Mouse (Mus musculus): Measurements from ENCODE around the gene Depdc5. TPM values are rescaled to one million over a fixed set of nuclear protein-coding genes. Genes with fewer than 3 reads are reported as not detected.
A peak's percentile ranks its signal among the peaks of the same experiment; 100 is the strongest.
"Not testable (repeated sequence)": the region's sequence is repeated elsewhere in the genome, so short reads cannot be mapped to it uniquely, and the experiment has no call there.

Depdc5 gene
- polyA plus RNA-seq, 1 experiment from 2014 or later, result 32.8 TPM

DNA sequence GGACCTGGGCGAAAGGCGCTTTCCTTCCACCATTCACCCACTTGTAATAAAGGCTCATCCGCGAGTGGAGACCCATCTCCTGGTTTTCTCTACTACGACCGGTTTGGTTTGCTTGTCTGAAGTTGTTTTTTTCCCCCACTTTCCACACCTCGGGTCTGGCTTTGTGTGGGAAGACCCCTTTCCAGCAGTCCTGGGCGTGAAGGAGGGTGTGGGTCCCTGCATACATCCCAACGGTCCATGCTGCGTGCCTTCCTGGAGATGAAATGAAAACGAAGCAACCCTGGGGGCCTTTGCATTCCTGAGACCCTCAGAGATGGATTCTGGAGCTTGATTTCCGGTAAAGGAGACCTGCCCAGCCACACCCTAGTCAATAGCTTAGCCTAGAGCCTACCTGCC, 155.9 kb downstream of the Depdc5 start:
- no peak for ATAC-seq
- peaks cover 42% of the 10 kb centered on the region for H3K4me1 ChIP-seq
- 0% methylated on average over 12 of the region's 12 CpGs for WGBS
- peak overlapping the region; percentile 93 for H3K4me2 ChIP-seq
- peak overlapping the region; percentile 99 for H3K27ac ChIP-seq
- no peaks in the 10 kb centered on the region for H3K9me3 ChIP-seq (replicated peaks)
- H3K9ac ChIP-seq, result peak overlapping the region; percentile 98
- peak overlapping the region; percentile 86 for H3K4me3 ChIP-seq
- H3K36me3 ChIP-seq (ENCODE audit: poor library complexity, severe bottlenecking), result peaks cover 12% of the 10 kb centered on the region
- H3K27me3 ChIP-seq, result no peaks in the 10 kb centered on the region

GRCm38 (mm10) chr5:33021622-33022021, 158.1 kb downstream of the Depdc5 start:
- Histone ChIP-seq H3K9ac (no peak overlapping the region), H3K36me3 (ENCODE audit: poor library complexity, severe bottlenecking) (peaks cover 28% of the 10 kb centered on the region), H3K4me3 (no peak overlapping the region), H3K4me1 (peaks cover 44% of the 10 kb centered on the region), H3K4me2 (peak overlapping the region; percentile 34), H3K27ac (no peak overlapping the region), H3K27me3 (no peaks in the 10 kb centered on the region), H3K9me3 (replicated peaks) (no peaks in the 10 kb centered on the region)
- 86% methylated on average over 2 of the region's 2 CpGs for whole genome bisulfite sequencing
- no peak for ATAC-seq

- Histone ChIP-seq H3K36me3 (ENCODE audit: poor library complexity, severe bottlenecking) (peaks cover 34% of the 10 kb centered on the region), H3K4me1 (peaks cover 38% of the 10 kb centered on the region), H3K27me3 (no peaks in the 10 kb centered on the region), H3K9me3 (replicated peaks) (no peaks in the 10 kb centered on the region), H3K4me3 (no peak overlapping the region), H3K27ac (no peak overlapping the region), H3K9ac (no peak overlapping the region), H3K4me2 (no peak overlapping the region)
- no peak for ATAC-seq
- 93% methylated on average over 4 of the region's 4 CpGs for WGBS
Measured at GRCm38 (mm10) chr5:33023337-33023736, 159.8 kb downstream of the Depdc5 start.

DNA sequence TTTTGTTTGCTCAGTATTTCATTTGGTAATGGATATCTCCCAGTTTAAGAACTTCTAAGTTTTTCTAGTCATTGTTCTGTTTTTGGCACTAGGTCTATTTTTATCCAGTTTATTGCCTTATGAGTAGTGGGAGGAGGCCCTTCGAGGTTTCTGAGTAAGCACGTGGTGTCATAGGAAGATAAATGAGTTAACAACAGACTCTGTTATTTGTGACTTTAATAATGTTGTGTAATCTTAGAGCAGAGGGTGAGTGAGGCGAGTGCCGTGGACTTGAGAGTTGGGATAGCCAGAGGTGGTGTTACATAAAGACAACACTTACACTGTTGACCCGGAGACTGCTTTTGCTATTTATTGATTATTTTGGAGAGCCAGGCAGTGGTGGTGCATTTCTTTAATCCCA, 161.0 kb downstream of the Depdc5 start:
- Histone ChIP-seq H3K4me2 (no peak overlapping the region), H3K9me3 (replicated peaks) (no peaks in the 10 kb centered on the region), H3K4me1 (peaks cover 42% of the 10 kb centered on the region), H3K4me3 (no peak overlapping the region), H3K27me3 (no peaks in the 10 kb centered on the region), H3K27ac (no peak overlapping the region), H3K36me3 (ENCODE audit: poor library complexity, severe bottlenecking) (peaks cover 39% of the 10 kb centered on the region), H3K9ac (no peak overlapping the region)
- no peak for ATAC-seq
- WGBS, result 93% methylated on average over 5 of the region's 5 CpGs

DNA sequence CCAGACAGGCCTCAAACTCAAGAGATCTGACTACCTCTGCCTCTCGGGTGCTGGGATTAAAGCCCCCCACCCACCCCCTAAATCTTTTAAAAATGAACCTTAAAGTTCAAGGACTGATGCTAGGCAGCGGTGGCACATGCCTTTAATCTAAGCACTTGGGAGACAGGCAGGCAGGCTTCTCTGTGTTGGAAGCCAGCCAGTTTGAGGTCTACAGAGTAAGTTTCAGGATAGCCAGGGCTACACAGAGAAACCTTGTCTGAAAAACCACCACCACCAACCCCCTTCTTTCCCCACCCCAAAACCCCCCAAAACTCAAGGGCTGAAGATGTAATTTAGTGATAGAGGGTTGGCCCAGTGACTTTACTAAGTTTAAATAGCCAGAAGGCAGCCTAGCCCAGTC, 165.2 kb downstream of the Depdc5 start:
- peaks cover 32% of the 10 kb centered on the region for H3K36me3 ChIP-seq (ENCODE audit: poor library complexity, severe bottlenecking)
- H3K4me3 ChIP-seq, result no peak overlapping the region
- H3K27me3 ChIP-seq, result no peaks in the 10 kb centered on the region
- H3K9ac ChIP-seq, result no peak overlapping the region
- no peak overlapping the region for H3K4me2 ChIP-seq
- no peaks in the 10 kb centered on the region for H3K9me3 ChIP-seq (replicated peaks)
- ATAC-seq, result no peak
- H3K27ac ChIP-seq, result no peak overlapping the region
- peaks cover 31% of the 10 kb centered on the region for H3K4me1 ChIP-seq
- WGBS, result 79% methylated on average over 2 of the region's 2 CpGs

DNA sequence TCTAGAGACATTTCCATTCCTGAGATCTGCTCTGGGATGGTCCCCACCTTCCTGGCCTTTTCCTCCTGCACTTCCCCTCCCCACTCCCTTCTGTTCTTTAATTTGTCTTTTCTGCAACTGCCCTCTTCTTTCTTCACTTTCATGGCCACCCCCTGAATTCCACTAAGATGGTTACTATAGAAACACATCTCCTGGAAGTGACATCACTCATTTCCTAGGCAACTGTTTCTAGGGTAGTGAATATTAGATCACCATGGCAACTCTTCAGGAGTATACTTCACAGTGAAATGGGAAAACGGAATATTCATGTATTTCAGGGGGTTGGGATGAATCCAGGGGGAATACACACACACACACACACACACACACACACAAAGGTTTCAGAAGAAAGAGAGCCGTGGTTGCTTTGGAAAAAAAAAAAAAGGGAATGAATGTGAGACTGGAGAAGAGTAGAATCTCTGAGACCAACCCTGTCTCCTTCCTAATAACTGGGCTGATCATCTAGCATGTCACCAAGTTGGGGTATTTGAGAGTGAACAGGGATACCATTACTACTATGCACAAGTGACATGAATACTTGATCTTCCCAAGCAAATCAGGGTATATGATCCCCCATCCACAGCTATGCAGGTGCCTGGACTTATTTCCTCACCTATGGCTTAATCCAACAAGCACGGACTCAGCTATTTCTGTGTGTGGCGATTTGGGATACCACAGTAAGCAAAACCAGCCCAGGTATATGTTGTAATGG, 167.1 kb downstream of the Depdc5 start:
- Histone ChIP-seq H3K4me3 (no peak overlapping the region), H3K27me3 (no peaks in the 10 kb centered on the region), H3K4me1 (peaks cover 29% of the 10 kb centered on the region), H3K27ac (peak overlapping the region; percentile 70), H3K9ac (no peak overlapping the region), H3K36me3 (ENCODE audit: poor library complexity, severe bottlenecking) (peaks cover 16% of the 10 kb centered on the region), H3K9me3 (replicated peaks) (no peaks in the 10 kb centered on the region), H3K4me2 (peak overlapping the region; percentile 19)
- WGBS, result 44% methylated on average over 4 of the region's 4 CpGs
- peak; percentile 83 for ATAC-seq

DNA sequence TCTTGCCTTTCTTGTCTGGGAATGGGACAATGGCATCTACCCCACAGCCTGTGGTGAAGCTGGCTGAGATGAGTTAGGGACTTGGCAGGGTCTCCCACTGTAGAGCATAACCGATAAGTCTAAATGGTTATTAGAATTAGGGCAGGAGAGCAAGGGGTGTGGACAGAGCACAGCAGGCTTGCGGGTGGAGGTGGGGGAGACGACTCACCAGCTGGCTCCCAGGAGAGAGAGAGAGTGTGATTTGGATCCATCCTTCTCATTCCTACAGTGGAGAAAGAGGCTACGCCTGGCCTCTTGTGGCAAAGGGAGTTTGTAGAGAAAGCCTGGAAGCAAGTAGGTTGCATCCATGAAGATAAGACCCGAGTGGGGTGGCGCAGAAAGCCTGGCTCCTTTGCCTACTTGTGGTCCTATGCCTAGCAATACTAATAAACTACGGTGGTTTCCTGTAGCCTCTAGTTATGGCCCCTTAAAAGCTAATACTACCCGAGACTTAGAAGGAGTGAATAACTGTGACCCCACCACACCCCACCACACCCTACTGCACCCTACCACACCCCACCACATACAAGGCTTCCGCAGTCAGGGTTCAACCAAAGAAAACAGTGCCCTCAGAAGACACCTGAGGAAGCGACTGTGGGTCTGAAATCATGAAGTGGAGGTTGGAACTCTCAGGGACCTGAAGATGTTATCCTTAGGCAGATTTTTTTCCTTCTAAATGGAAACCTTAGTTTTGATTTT, 168.7 kb downstream of the Depdc5 start:
- no peaks in the 10 kb centered on the region for H3K9me3 ChIP-seq (replicated peaks)
- H3K36me3 ChIP-seq (ENCODE audit: poor library complexity, severe bottlenecking), result peaks cover 11% of the 10 kb centered on the region
- H3K9ac ChIP-seq, result no peak overlapping the region
- H3K27ac ChIP-seq, result no peak overlapping the region
- no peaks in the 10 kb centered on the region for H3K27me3 ChIP-seq
- WGBS, result 90% methylated on average over 10 of the region's 10 CpGs
- no peak for ATAC-seq
- no peak overlapping the region for H3K4me2 ChIP-seq
- peaks cover 29% of the 10 kb centered on the region for H3K4me1 ChIP-seq
- H3K4me3 ChIP-seq, result no peak overlapping the region

- no peak overlapping the region for H3K9ac ChIP-seq
- ATAC-seq, result peak; percentile 71
- H3K36me3 ChIP-seq (ENCODE audit: poor library complexity, severe bottlenecking), result peaks cover 7% of the 10 kb centered on the region
- WGBS, result under 1% methylated on average over 4 of the region's 4 CpGs
- no peaks in the 10 kb centered on the region for H3K9me3 ChIP-seq (replicated peaks)
- H3K4me1 ChIP-seq, result peaks cover 29% of the 10 kb centered on the region
- no peaks in the 10 kb centered on the region for H3K27me3 ChIP-seq
- H3K4me3 ChIP-seq, result no peak overlapping the region
- no peak overlapping the region for H3K4me2 ChIP-seq
- no peak overlapping the region for H3K27ac ChIP-seq
Measured at GRCm38 (mm10) chr5:33033121-33033520, 169.6 kb downstream of the Depdc5 start.

DNA sequence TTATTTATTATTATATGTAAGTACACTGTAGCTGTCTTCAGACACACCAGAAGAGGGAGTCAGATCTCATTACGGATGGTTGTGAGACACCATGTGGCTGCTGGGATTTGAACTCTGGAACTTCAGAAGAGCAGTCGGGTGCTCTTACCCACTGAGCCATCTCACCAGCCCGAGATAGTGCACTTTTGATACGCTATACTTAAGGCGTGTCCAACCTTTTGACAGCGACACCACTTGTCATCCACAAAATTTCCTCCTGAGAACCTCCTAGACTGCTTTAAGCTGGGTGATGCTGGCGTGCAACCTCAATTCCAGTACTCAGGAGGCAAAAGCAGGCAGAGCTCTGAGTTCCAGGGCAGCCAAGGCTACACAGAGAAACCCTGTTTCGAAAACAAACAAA, 170.1 kb downstream of the Depdc5 start:
- not testable (repeated sequence) for H3K4me3 ChIP-seq; H3K9me3 ChIP-seq (replicated peaks); H3K4me2 ChIP-seq; H3K27me3 ChIP-seq; H3K9ac ChIP-seq; H3K36me3 ChIP-seq (ENCODE audit: poor library complexity, severe bottlenecking); ATAC-seq; H3K27ac ChIP-seq
- 61% methylated on average over 8 of the region's 8 CpGs for WGBS
- peaks cover 29% of the 10 kb centered on the region for H3K4me1 ChIP-seq

DNA sequence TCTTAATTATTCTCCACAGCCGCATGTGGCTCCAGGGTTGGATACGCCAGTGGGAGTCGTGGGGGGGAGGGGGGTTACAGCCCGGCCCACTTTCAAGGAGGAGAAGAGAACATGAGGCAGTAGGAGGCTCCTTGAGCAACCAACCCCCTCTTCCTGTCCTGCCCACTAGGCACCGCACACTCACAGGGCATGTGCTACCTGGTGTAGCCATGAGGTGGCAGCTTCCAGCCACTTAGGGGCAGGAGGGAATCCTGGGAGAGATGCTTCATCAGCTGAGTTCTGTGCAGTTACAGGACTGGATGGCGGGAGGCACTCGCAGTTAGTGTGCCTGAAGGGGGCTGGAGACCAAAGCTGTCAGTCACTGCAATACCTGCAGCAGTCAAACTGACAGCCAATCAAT, 170.6 kb downstream of the Depdc5 start:
- Histone ChIP-seq H3K4me2 (no peak overlapping the region), H3K27me3 (no peaks in the 10 kb centered on the region), H3K27ac (no peak overlapping the region), H3K9me3 (replicated peaks) (no peaks in the 10 kb centered on the region), H3K4me1 (peaks cover 28% of the 10 kb centered on the region), H3K4me3 (no peak overlapping the region), H3K9ac (0 out of 2 replicates have a peak overlapping the region, but pooled peaks have one; percentile 16), H3K36me3 (ENCODE audit: poor library complexity, severe bottlenecking) (no peaks in the 10 kb centered on the region)
- 24% methylated on average over 7 of the region's 7 CpGs for WGBS
- no peak for ATAC-seq

DNA sequence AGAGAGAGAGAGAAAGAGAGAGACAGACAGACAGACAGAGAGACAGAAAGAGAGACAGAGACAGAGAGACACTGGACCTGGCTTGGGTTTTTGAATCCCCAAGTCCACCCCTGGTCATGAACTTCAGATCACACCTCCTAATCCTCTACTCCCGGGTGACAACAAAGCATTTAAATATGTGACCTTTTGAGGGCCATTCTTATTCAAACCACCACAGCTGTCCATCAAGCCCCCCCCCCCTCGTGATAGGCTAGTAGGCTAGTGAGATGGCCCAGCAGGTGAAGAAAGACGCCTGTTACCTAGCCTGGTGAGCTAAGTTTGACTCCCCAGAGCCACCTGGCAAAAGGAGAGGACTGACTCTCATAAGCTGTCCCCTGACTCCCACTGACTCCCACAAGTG, 171.4 kb downstream of the Depdc5 start:
- no peaks in the 10 kb centered on the region for H3K27me3 ChIP-seq
- no peak overlapping the region for H3K27ac ChIP-seq
- WGBS, result 36% methylated on average over 3 of the region's 3 CpGs
- no peak for ATAC-seq
- H3K4me2 ChIP-seq, result no peak overlapping the region
- H3K4me3 ChIP-seq, result no peak overlapping the region
- H3K4me1 ChIP-seq, result peaks cover 24% of the 10 kb centered on the region
- H3K9ac ChIP-seq, result no peak overlapping the region
- H3K36me3 ChIP-seq (ENCODE audit: poor library complexity, severe bottlenecking), result no peaks in the 10 kb centered on the region
- no peaks in the 10 kb centered on the region for H3K9me3 ChIP-seq (replicated peaks)

DNA sequence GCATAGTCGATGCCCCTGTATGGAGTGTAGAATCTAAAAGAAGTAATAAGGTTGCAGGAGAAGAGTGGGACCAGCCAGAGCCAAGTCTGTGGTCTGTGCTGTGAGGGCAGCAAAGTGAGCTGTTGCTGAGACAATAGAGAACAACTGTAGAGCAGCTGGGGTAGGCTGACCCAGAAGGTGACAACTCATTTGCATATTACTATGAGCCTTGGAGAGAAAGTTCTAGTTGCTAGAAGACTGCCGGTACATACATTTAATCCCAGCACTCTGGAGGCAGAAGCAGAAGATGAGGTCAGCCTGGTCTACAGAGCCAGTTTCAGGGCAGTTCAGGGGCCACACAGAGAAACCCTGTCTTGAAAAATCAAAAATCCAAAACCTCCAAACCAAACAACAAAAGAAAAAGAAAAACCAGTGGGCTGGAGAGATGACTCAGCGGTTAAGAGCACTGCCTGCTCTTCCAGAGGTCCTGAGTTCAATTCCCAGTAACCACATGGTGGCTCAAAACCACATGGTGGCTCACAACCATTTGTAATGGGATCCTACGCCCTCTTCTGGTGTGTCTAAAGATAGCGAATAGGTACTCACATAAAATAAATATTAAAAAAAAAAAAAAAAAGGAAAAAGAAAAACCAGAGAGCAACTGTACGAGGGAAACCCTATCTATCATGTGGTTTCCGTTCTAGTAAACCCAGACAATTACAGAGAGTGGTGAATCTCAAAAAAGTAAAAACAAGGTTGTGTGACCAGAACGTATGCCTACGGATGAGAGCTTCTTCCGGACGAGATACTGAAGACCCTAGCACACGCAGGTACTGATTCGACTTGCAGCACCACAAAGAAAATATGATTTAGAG, 175.4 kb downstream of the Depdc5 start:
- Histone ChIP-seq H3K4me1 (peaks cover 3% of the 10 kb centered on the region), H3K4me2 (peak overlapping the region; percentile 51)
- 51% methylated on average over 13 of the region's 13 CpGs for WGBS

More for the DNA sequence above, 175.4 kb downstream of the Depdc5 start:
- Histone ChIP-seq H3K9me3 (replicated peaks) (no peaks in the 10 kb centered on the region), H3K9ac (no peak overlapping the region), H3K4me3 (no peak overlapping the region), H3K27ac (no peak overlapping the region), H3K36me3 (ENCODE audit: poor library complexity, severe bottlenecking) (no peaks in the 10 kb centered on the region), H3K27me3 (no peaks in the 10 kb centered on the region)
- no peak for ATAC-seq

Measured in forebrain, embryonic 13.5 days (tissue).